Mouse (Mus musculus) midbrain, embryonic 14.5 days (tissue): ENCODE results near the gene Psmd5. TPM values are rescaled to one million over a fixed set of nuclear protein-coding genes. Genes with fewer than 3 reads are reported as not detected.

ENCODE experiments used
- ATAC-seq: fragments of 200-750 bp; cut with Nextera tagmentation; 2 replicates; pipeline ENCODE4 v1.8.0; 2017; ENCODE audit warnings: moderate number of reproducible peaks, moderate library complexity; ENCODE audit not compliant: low FRiP score, low TSS enrichment
- DNase-seq: peaks from one replicate; pipeline ENCODE4 v3.0.0-alpha.2; 2015
- H3K27ac ChIP-seq: fragments of 300-500 bp; sonication (generic); replicated peaks from 2 replicates; pipeline ENCODE4 v1.5.1; 2014; ENCODE audit warnings: mild to moderate bottlenecking, low read depth, low read length, moderate library complexity
- H3K27me3 ChIP-seq: fragments of 300-500 bp; sonication (generic); 2 replicates; pipeline ENCODE4 v1.6.1; 2014; ENCODE audit warnings: low read length, control low read depth, mixed read lengths; ENCODE audit not compliant: control insufficient read depth, insufficient read depth
- H3K36me3 ChIP-seq: fragments of 300-500 bp; sonication (generic); 2 replicates; pipeline ENCODE4 v1.6.1; 2014; ENCODE audit warnings: low read length, control low read depth; ENCODE audit not compliant: control insufficient read depth, insufficient read depth
- H3K4me1 ChIP-seq: fragments of 300-500 bp; sonication (generic); 2 replicates; pipeline ENCODE4 v1.6.1; 2014; ENCODE audit warnings: mild to moderate bottlenecking, antibody characterized with exemption, low read length, control low read depth; ENCODE audit not compliant: control insufficient read depth, insufficient read depth
- H3K4me2 ChIP-seq: fragments of 300-500 bp; sonication (generic); 2 replicates; pipeline ENCODE4 v1.6.1; 2014; ENCODE audit warnings: mild to moderate bottlenecking, low read length, moderate library complexity
- H3K4me3 ChIP-seq: fragments of 300-500 bp; sonication (generic); replicated peaks from 2 replicates; pipeline ENCODE4 v1.5.1; 2014; ENCODE audit warnings: low read depth, low read length
- H3K9ac ChIP-seq: fragments of 300-500 bp; sonication (generic); replicated peaks from 2 replicates; pipeline ENCODE4 v1.6.1; 2014; ENCODE audit warnings: mild to moderate bottlenecking, low read length, moderate library complexity
- H3K9me3 ChIP-seq: fragments of 300-500 bp; sonication (generic); 2 replicates; pipeline ENCODE4 v1.6.1; 2016; ENCODE audit warnings: low read length, control low read depth, mixed read lengths; ENCODE audit not compliant: control insufficient read depth
- whole genome bisulfite sequencing: fragments of 180-500 bp; shearing (Covaris S2); extraction: QIAGEN DNeasy Blood & Tissue Kit; methylation state at CpG from one replicate; pipeline ENCODE4 v1.1.7; 2014; 5-methylcytosine and 5-hydroxymethylcytosine counted together
- polyA plus RNA-seq: library from polyadenylated mRNA; unstranded; fragments of >200 nt; fragmentation: Nextera tagmentation; extraction: Ambion mirVana; gene quantifications from 2 replicates; pipeline ENCODE4 v1.2.1, GENCODE M21; 2014

Psmd5 gene
- polyA plus RNA-seq, 1 experiment from 2014 or later = 112 TPM

GRCm38 (mm10) chr2:34901726-34902125, 27.0 kb upstream of the Psmd5 start:
- no peaks in the 10 kb centered on the region for H3K27me3 ChIP-seq
- H3K9me3 ChIP-seq = no peaks in the 10 kb centered on the region
- H3K9ac ChIP-seq = no peak overlapping the region
- H3K27ac ChIP-seq = no peak overlapping the region
- H3K4me1 ChIP-seq = no peaks in the 10 kb centered on the region
- no peak for ATAC-seq
- WGBS = 74% methylated on average over 4 of the region's 4 CpGs
- no peak overlapping the region for H3K4me2 ChIP-seq
- H3K36me3 ChIP-seq = no peaks in the 10 kb centered on the region
- DNase-seq = no peak
- no peak overlapping the region for H3K4me3 ChIP-seq

- Histone ChIP-seq H3K9ac (no peak overlapping the region), H3K27me3 (no peaks in the 10 kb centered on the region), H3K4me1 (no peaks in the 10 kb centered on the region), H3K4me3 (no peak overlapping the region), H3K27ac (no peak overlapping the region), H3K36me3 (no peaks in the 10 kb centered on the region), H3K4me2 (no peak overlapping the region), H3K9me3 (no peaks in the 10 kb centered on the region)
- WGBS = 81% methylated on average over 1 of the region's 1 CpGs
- ATAC-seq (no peak), DNase-seq (no peak)
Measured at GRCm38 (mm10) chr2:34900412-34900811, 25.6 kb upstream of the Psmd5 start.

- Histone ChIP-seq H3K27me3 (no peaks in the 10 kb centered on the region), H3K9ac (no peak overlapping the region), H3K36me3 (no peaks in the 10 kb centered on the region), H3K9me3 (no peaks in the 10 kb centered on the region), H3K27ac (no peak overlapping the region), H3K4me2 (no peak overlapping the region), H3K4me1 (no peaks in the 10 kb centered on the region), H3K4me3 (no peak overlapping the region)
- ATAC-seq (no peak), DNase-seq (no peak)
- WGBS = 87% methylated on average over 11 of the region's 11 CpGs
Measured at GRCm38 (mm10) chr2:34899682-34900081, 24.9 kb upstream of the Psmd5 start.

GRCm38 (mm10) chr2:34897820-34898219, 23.1 kb upstream of the Psmd5 start:
- Histone ChIP-seq H3K27ac (no peak overlapping the region), H3K4me2 (no peak overlapping the region), H3K36me3 (no peaks in the 10 kb centered on the region), H3K9me3 (no peaks in the 10 kb centered on the region), H3K4me3 (no peak overlapping the region), H3K27me3 (no peaks in the 10 kb centered on the region), H3K9ac (no peak overlapping the region), H3K4me1 (no peaks in the 10 kb centered on the region)
- no peak for ATAC-seq
- 19% methylated on average over 10 of the region's 10 CpGs for WGBS
- DNase-seq = peak; percentile 18

GRCm38 (mm10) chr2:34896821-34897460, 22.2 kb upstream of the Psmd5 start:
- no peak for DNase-seq
- no peaks in the 10 kb centered on the region for H3K27me3 ChIP-seq
- H3K9ac ChIP-seq = no peak overlapping the region
- 88% methylated on average over 17 of the region's 17 CpGs for WGBS
- no peaks in the 10 kb centered on the region for H3K4me1 ChIP-seq
- no peaks in the 10 kb centered on the region for H3K36me3 ChIP-seq
- H3K4me3 ChIP-seq = no peak overlapping the region
- H3K4me2 ChIP-seq = no peak overlapping the region
- no peaks in the 10 kb centered on the region for H3K9me3 ChIP-seq
- H3K27ac ChIP-seq = no peak overlapping the region
- no peak for ATAC-seq

- 80% methylated on average over 19 of the region's 19 CpGs for WGBS
Measured at GRCm38 (mm10) chr2:34895503-34896113, 20.8 kb upstream of the Psmd5 start.

GRCm38 (mm10) chr2:34893950-34894349, 19.2 kb upstream of the Psmd5 start:
- Histone ChIP-seq H3K4me1 (no peaks in the 10 kb centered on the region), H3K27ac (no peak overlapping the region), H3K4me2 (no peak overlapping the region), H3K4me3 (no peak overlapping the region), H3K9ac (no peak overlapping the region), H3K27me3 (no peaks in the 10 kb centered on the region), H3K9me3 (no peaks in the 10 kb centered on the region), H3K36me3 (no peaks in the 10 kb centered on the region)
- ATAC-seq (no peak), DNase-seq (no peak)
- 71% methylated on average over 5 of the region's 5 CpGs for WGBS

More at GRCm38 (mm10) chr2:34895503-34896113, 20.8 kb upstream of the Psmd5 start:
- H3K4me1 ChIP-seq = no peaks in the 10 kb centered on the region
- no peak overlapping the region for H3K9ac ChIP-seq
- H3K27me3 ChIP-seq = no peaks in the 10 kb centered on the region
- no peak for ATAC-seq
- no peak overlapping the region for H3K4me3 ChIP-seq
- H3K4me2 ChIP-seq = no peak overlapping the region
- no peak overlapping the region for H3K27ac ChIP-seq
- no peaks in the 10 kb centered on the region for H3K9me3 ChIP-seq
- no peak for DNase-seq
- H3K36me3 ChIP-seq = no peaks in the 10 kb centered on the region

- WGBS = 84% methylated on average over 2 of the region's 2 CpGs
- Histone ChIP-seq H3K4me1 (no peaks in the 10 kb centered on the region), H3K9me3 (no peaks in the 10 kb centered on the region), H3K36me3 (no peaks in the 10 kb centered on the region), H3K27me3 (no peaks in the 10 kb centered on the region), H3K27ac (no peak overlapping the region), H3K9ac (no peak overlapping the region), H3K4me2 (no peak overlapping the region), H3K4me3 (no peak overlapping the region)
- ATAC-seq = no peak
- no peak for DNase-seq
Measured at GRCm38 (mm10) chr2:34884186-34884585, 9.4 kb upstream of the Psmd5 start.

GRCm38 (mm10) chr2:34883190-34883589, 8.4 kb upstream of the Psmd5 start:
- no peaks in the 10 kb centered on the region for H3K9me3 ChIP-seq
- H3K9ac ChIP-seq = no peak overlapping the region
- 66% methylated on average over 5 of the region's 5 CpGs for WGBS
- no peaks in the 10 kb centered on the region for H3K27me3 ChIP-seq
- no peak overlapping the region for H3K27ac ChIP-seq
- H3K4me3 ChIP-seq = no peak overlapping the region
- H3K36me3 ChIP-seq = no peaks in the 10 kb centered on the region
- ATAC-seq = no peak
- no peaks in the 10 kb centered on the region for H3K4me1 ChIP-seq
- no peak overlapping the region for H3K4me2 ChIP-seq
- DNase-seq = no peak
